Mouse (Mus musculus): ENCODE results near the gene Flvcr2. TPM values are rescaled to one million over a fixed set of nuclear protein-coding genes. Genes with fewer than 3 reads are reported as not detected.

Flvcr2 gene
- polyA plus RNA-seq, 1 experiment from 2014 or later = 1.3 TPM

- 26% methylated on average over 17 of the region's 17 CpGs for WGBS
Measured at GRCm38 (mm10) chr12:85705831-85706530, 40.4 kb upstream of the Flvcr2 start.

DNA sequence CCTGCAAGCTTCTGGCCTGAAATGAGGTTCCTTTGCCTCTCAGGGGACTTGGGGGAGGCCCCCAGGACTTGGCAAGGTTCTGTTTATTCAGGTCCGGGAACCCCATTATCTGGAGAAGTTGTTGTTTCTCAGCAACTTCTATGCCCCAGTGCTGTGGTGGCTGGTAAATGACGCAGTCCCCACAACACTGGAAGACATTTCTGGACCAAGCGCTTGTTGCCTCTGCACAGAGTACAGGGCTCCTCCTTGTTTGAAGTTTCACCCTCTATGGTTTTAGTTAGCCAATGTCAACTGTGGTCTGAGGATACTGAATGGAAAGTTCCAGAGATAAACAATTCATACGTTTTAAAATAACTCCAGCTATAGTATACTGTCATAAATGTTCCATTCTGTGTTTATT, 39.4 kb upstream of the Flvcr2 start:
- H3K36me3 ChIP-seq (ENCODE audit: control insufficient read depth, insufficient read depth, low read length) = no peaks in the 10 kb centered on the region
- H3K4me3 ChIP-seq (ENCODE audit: low read depth, low read length) = no peak overlapping the region
- DNase-seq (ENCODE audit: low spot score, missing footprints) = no peak
- no peak overlapping the region for H3K9ac ChIP-seq (ENCODE audit: low read length)
- H3K27me3 ChIP-seq (ENCODE audit: control insufficient read depth, insufficient read depth, low read length) = no peaks in the 10 kb centered on the region
- peaks cover 8% of the 10 kb centered on the region; the same call in 1 of the 2 replicates for H3K4me1 ChIP-seq (ENCODE audit: control insufficient read depth, insufficient read depth, low read length)
- H3K9me3 ChIP-seq (ENCODE audit: control insufficient read depth, low read length) = no peaks in the 10 kb centered on the region
- H3K27ac ChIP-seq (ENCODE audit: low read depth, low read length) = no peak overlapping the region
- no peak for ATAC-seq (ENCODE audit: low FRiP score)
- 84% methylated on average over 4 of the region's 4 CpGs for WGBS
- no peak overlapping the region for H3K4me2 ChIP-seq

More at GRCm38 (mm10) chr12:85705831-85706530, 40.4 kb upstream of the Flvcr2 start:
- H3K9ac ChIP-seq (ENCODE audit: low read length) = peak overlapping the region; percentile 54
- peaks cover 8% of the 10 kb centered on the region; the same call in 1 of the 2 replicates for H3K4me1 ChIP-seq (ENCODE audit: control insufficient read depth, insufficient read depth, low read length)
- no peak for ATAC-seq (ENCODE audit: low FRiP score)
- no peaks in the 10 kb centered on the region for H3K36me3 ChIP-seq (ENCODE audit: control insufficient read depth, insufficient read depth, low read length)
- H3K4me2 ChIP-seq = peak overlapping the region; percentile 49
- H3K4me3 ChIP-seq (ENCODE audit: low read depth, low read length) = peak overlapping the region; percentile 16
- DNase-seq (ENCODE audit: low spot score, missing footprints) = no peak
- no peaks in the 10 kb centered on the region for H3K9me3 ChIP-seq (ENCODE audit: control insufficient read depth, low read length)
- no peaks in the 10 kb centered on the region for H3K27me3 ChIP-seq (ENCODE audit: control insufficient read depth, insufficient read depth, low read length)
- H3K27ac ChIP-seq (ENCODE audit: low read depth, low read length) = no peak overlapping the region

GRCm38 (mm10) chr12:85707391-85707790, 38.9 kb upstream of the Flvcr2 start:
- H3K9me3 ChIP-seq (ENCODE audit: control insufficient read depth, low read length) = no peaks in the 10 kb centered on the region
- H3K27me3 ChIP-seq (ENCODE audit: control insufficient read depth, insufficient read depth, low read length) = no peaks in the 10 kb centered on the region
- no peak overlapping the region for H3K9ac ChIP-seq (ENCODE audit: low read length)
- 92% methylated on average over 11 of the region's 11 CpGs for WGBS
- no peak overlapping the region for H3K27ac ChIP-seq (ENCODE audit: low read depth, low read length)
- H3K4me2 ChIP-seq = no peak overlapping the region
- no peak for ATAC-seq (ENCODE audit: low FRiP score)
- no peak overlapping the region for H3K4me3 ChIP-seq (ENCODE audit: low read depth, low read length)
- peaks cover 8% of the 10 kb centered on the region; the same call in 1 of the 2 replicates for H3K4me1 ChIP-seq (ENCODE audit: control insufficient read depth, insufficient read depth, low read length)
- H3K36me3 ChIP-seq (ENCODE audit: control insufficient read depth, insufficient read depth, low read length) = no peaks in the 10 kb centered on the region
- DNase-seq (ENCODE audit: low spot score, missing footprints) = no peak

- 92% methylated on average over 12 of the region's 12 CpGs for WGBS
- no peak overlapping the region for H3K27ac ChIP-seq (ENCODE audit: low read depth, low read length)
Measured at GRCm38 (mm10) chr12:85708556-85708955, 37.8 kb upstream of the Flvcr2 start.

DNA sequence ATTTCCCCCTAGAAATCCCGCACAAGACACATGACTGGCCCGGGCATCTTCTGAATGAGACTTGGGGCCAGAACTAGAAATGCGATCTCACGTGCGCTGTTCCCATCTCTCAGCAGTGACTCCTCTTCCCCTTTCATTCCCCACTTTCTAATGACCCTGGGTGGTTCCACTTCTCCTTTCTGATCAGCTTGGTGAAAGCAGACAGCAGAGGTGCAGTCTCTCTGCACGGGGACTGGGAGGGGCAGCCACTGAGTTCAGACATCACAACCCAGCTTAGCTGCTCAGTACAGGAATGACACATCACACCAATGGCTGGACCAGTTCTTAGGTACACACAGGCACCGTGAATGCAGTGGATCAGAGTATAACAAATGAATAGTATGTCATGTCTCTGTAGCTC, 35.6 kb upstream of the Flvcr2 start:
- WGBS = 83% methylated on average over 7 of the region's 7 CpGs
- no peak for DNase-seq (ENCODE audit: low spot score, missing footprints)
- Histone ChIP-seq H3K4me1 (ENCODE audit: control insufficient read depth, insufficient read depth, low read length) (peaks cover 3% of the 10 kb centered on the region; the same call in 1 of the 2 replicates), H3K9ac (ENCODE audit: low read length) (no peak overlapping the region), H3K4me3 (ENCODE audit: low read depth, low read length) (no peak overlapping the region), H3K36me3 (ENCODE audit: control insufficient read depth, insufficient read depth, low read length) (no peaks in the 10 kb centered on the region), H3K27me3 (ENCODE audit: control insufficient read depth, insufficient read depth, low read length) (no peaks in the 10 kb centered on the region), H3K4me2 (no peak overlapping the region), H3K9me3 (ENCODE audit: control insufficient read depth, low read length) (no peaks in the 10 kb centered on the region), H3K27ac (ENCODE audit: low read depth, low read length) (no peak overlapping the region)
- no peak for ATAC-seq (ENCODE audit: low FRiP score)

More at GRCm38 (mm10) chr12:85708556-85708955, 37.8 kb upstream of the Flvcr2 start:
- Histone ChIP-seq H3K27me3 (ENCODE audit: control insufficient read depth, insufficient read depth, low read length) (no peaks in the 10 kb centered on the region), H3K4me2 (no peak overlapping the region), H3K9me3 (ENCODE audit: control insufficient read depth, low read length) (no peaks in the 10 kb centered on the region), H3K4me3 (ENCODE audit: low read depth, low read length) (no peak overlapping the region), H3K36me3 (ENCODE audit: control insufficient read depth, insufficient read depth, low read length) (no peaks in the 10 kb centered on the region), H3K9ac (ENCODE audit: low read length) (no peak overlapping the region), H3K4me1 (ENCODE audit: control insufficient read depth, insufficient read depth, low read length) (peaks cover 8% of the 10 kb centered on the region; the same call in 1 of the 2 replicates)
- DNase-seq (ENCODE audit: low spot score, missing footprints) (no peak), ATAC-seq (ENCODE audit: low FRiP score) (no peak)

DNA sequence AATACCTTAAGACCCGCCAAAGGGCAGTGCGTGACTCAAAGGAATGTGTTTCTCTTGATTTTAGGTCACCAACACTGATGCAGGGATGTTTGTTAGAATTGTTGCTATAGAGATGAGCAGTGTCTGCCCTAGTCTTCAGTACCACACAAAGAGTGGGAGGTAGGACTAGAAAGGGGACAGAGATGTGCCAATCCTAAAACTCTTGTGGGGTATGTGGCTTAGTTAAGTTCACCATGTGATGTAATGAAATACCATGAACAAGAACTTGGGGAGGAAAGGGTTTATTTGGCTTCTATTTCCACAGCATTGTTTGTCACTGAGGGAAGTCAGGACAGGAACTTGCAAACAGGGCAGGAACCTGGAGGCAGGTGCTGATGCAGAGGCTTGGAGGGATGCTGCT, 33.8 kb upstream of the Flvcr2 start:
- whole genome bisulfite sequencing = 93% methylated on average over 2 of the region's 2 CpGs
- ATAC-seq (ENCODE audit: low FRiP score) (no peak), DNase-seq (ENCODE audit: low spot score, missing footprints) (no peak)
- no peak overlapping the region for H3K4me2 ChIP-seq
- no peaks in the 10 kb centered on the region for H3K27me3 ChIP-seq (ENCODE audit: control insufficient read depth, insufficient read depth, low read length)
- H3K4me1 ChIP-seq (ENCODE audit: control insufficient read depth, insufficient read depth, low read length) = no peaks in the 10 kb centered on the region
- H3K4me3 ChIP-seq (ENCODE audit: low read depth, low read length) = no peak overlapping the region
- H3K36me3 ChIP-seq (ENCODE audit: control insufficient read depth, insufficient read depth, low read length) = no peaks in the 10 kb centered on the region
- H3K27ac ChIP-seq (ENCODE audit: low read depth, low read length) = no peak overlapping the region
- no peak overlapping the region for H3K9ac ChIP-seq (ENCODE audit: low read length)
- no peaks in the 10 kb centered on the region for H3K9me3 ChIP-seq (ENCODE audit: control insufficient read depth, low read length)

DNA sequence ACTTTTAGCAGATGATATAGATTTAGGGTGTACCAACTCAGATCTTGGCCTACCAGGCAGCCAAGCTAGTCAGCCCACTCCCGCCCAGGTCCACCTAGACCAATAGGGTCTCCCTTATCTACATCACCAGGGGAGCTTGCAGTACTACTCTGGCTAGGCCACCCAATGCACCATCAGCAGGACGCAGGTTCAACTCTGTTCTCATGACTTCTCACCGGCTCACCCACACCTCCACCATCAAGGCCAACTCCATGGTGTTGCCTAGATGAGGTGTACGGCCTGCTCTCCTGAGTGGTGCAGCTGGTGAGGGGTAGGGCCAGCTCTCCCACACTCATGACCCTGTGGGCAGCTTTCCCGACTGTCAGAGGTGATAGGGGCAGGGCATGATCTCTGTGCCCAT, 32.2 kb upstream of the Flvcr2 start:
- no peak overlapping the region for H3K9ac ChIP-seq (ENCODE audit: low read length)
- ATAC-seq (ENCODE audit: low FRiP score) (no peak), DNase-seq (ENCODE audit: low spot score, missing footprints) (no peak)
- H3K4me1 ChIP-seq (ENCODE audit: control insufficient read depth, insufficient read depth, low read length) = no peaks in the 10 kb centered on the region
- no peaks in the 10 kb centered on the region for H3K27me3 ChIP-seq (ENCODE audit: control insufficient read depth, insufficient read depth, low read length)
- H3K4me2 ChIP-seq = no peak overlapping the region
- H3K9me3 ChIP-seq (ENCODE audit: control insufficient read depth, low read length) = no peaks in the 10 kb centered on the region
- H3K4me3 ChIP-seq (ENCODE audit: low read depth, low read length) = no peak overlapping the region
- no peak overlapping the region for H3K27ac ChIP-seq (ENCODE audit: low read depth, low read length)
- no peaks in the 10 kb centered on the region for H3K36me3 ChIP-seq (ENCODE audit: control insufficient read depth, insufficient read depth, low read length)
- WGBS = 91% methylated on average over 5 of the region's 5 CpGs

- no peaks in the 10 kb centered on the region for H3K9me3 ChIP-seq (ENCODE audit: control insufficient read depth, low read length)
- H3K4me3 ChIP-seq (ENCODE audit: low read depth, low read length) = no peak overlapping the region
- no peak overlapping the region for H3K4me2 ChIP-seq
- 75% methylated on average over 4 of the region's 4 CpGs for WGBS
- no peaks in the 10 kb centered on the region for H3K4me1 ChIP-seq (ENCODE audit: control insufficient read depth, insufficient read depth, low read length)
- H3K9ac ChIP-seq (ENCODE audit: low read length) = no peak overlapping the region
- H3K36me3 ChIP-seq (ENCODE audit: control insufficient read depth, insufficient read depth, low read length) = no peaks in the 10 kb centered on the region
- ATAC-seq (ENCODE audit: low FRiP score) (no peak), DNase-seq (ENCODE audit: low spot score, missing footprints) (no peak)
- H3K27me3 ChIP-seq (ENCODE audit: control insufficient read depth, insufficient read depth, low read length) = no peaks in the 10 kb centered on the region
- no peak overlapping the region for H3K27ac ChIP-seq (ENCODE audit: low read depth, low read length)
Measured at GRCm38 (mm10) chr12:85725306-85725705, 21.0 kb upstream of the Flvcr2 start.

GRCm38 (mm10) chr12:85726729-85727397, 19.5 kb upstream of the Flvcr2 start:
- Histone ChIP-seq H3K4me3 (ENCODE audit: low read depth, low read length) (no peak overlapping the region), H3K27me3 (ENCODE audit: control insufficient read depth, insufficient read depth, low read length) (no peaks in the 10 kb centered on the region), H3K4me2 (no peak overlapping the region), H3K9me3 (ENCODE audit: control insufficient read depth, low read length) (no peaks in the 10 kb centered on the region), H3K27ac (ENCODE audit: low read depth, low read length) (no peak overlapping the region), H3K36me3 (ENCODE audit: control insufficient read depth, insufficient read depth, low read length) (no peaks in the 10 kb centered on the region), H3K4me1 (ENCODE audit: control insufficient read depth, insufficient read depth, low read length) (no peaks in the 10 kb centered on the region), H3K9ac (ENCODE audit: low read length) (no peak overlapping the region)
- WGBS = 76% methylated on average over 6 of the region's 6 CpGs
- ATAC-seq (ENCODE audit: low FRiP score) (no peak), DNase-seq (ENCODE audit: low spot score, missing footprints) (no peak)

Data from midbrain, embryonic 11.5 days (tissue).